Mouse (Mus musculus): ENCODE data around the gene Chd2.

Chd2 gene

GRCm38 (mm10) chr7:73377307-73377706 lies 164.3 kb downstream of the Chd2 start:
- DNase-seq (ENCODE audit: low read depth, low spot score) = no peak
